Mouse (Mus musculus): Measurements from ENCODE around the gene Gm19345. TPM values are rescaled to one million over a fixed set of nuclear protein-coding genes. Genes with fewer than 3 reads are reported as not detected.

Gm19345 gene
- total and polyA plus RNA-seq, 2 experiments = 0.11 TPM; not detected in 1

GRCm38 (mm10) chr7:19813161-19813560 is 38.6 kb upstream of the Gm19345 start:
- Histone ChIP-seq H3K9ac (ENCODE audit: low read depth, low read length) (no peak overlapping the region), H3K79me2 (ENCODE audit: control insufficient read depth, insufficient read depth, low read length) (no peaks in the 10 kb centered on the region; the same call in 1 of the 2 replicates), H3K4me3 (ENCODE audit: insufficient read depth, low read depth, low read length) (no peak overlapping the region), H3K27me3 (ENCODE audit: control insufficient read depth, insufficient read depth, low read length) (no peaks in the 10 kb centered on the region), H3K27ac (replicated peaks; ENCODE audit: insufficient read depth, low read depth, low read length) (no peak overlapping the region), H3K36me3 (ENCODE audit: control insufficient read depth, insufficient read depth, low read length) (peaks cover 44% of the 10 kb centered on the region), H3K4me1 (ENCODE audit: control insufficient read depth, insufficient read depth, low read length) (peaks cover 11% of the 10 kb centered on the region)
- WGBS = 95% methylated on average over 4 of the region's 4 CpGs
- no peak for TF ChIP-seq CTCF (IDR thresholded peaks at IDR 0.05; ENCODE audit: low read depth, low read length)
- no peak for TF ChIP-seq POLR2A (IDR thresholded peaks at IDR 0.05; ENCODE audit: extremely low read depth, insufficient read depth, low read length)
- no peak for DNase-seq (ENCODE audit: extremely low read depth, low read depth, low spot score)

DNA sequence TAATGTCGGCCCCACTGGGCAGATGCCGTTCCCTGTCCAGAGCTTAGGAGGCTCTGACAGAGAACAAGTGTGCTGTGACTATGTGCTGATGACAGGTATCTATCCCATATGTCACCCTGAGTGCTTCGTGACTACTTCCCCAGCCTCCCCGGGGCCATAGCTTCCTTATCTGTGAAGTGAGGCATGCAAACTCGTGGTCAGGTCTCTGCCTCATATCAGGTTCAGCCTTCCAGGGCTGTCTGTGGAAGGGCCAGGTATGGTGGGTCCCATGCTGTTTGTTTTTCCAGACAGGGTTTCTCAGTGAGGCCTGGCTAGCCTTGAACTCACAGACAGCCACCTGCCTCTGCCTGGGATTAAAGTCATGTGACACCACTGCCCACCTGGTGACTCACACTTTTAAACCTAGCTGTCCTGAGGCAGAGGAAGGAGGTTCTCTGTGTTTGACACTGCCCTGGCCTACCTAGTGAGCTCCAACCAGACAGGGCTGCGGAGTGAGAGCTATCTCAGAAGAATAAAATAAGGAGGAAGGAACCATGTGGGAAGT is 38.2 kb upstream of the Gm19345 start:
- peaks cover 44% of the 10 kb centered on the region for H3K36me3 ChIP-seq (ENCODE audit: control insufficient read depth, insufficient read depth, low read length)
- TF ChIP-seq CTCF (IDR thresholded peaks at IDR 0.05; ENCODE audit: low read depth, low read length) = no peak
- TF ChIP-seq POLR2A (IDR thresholded peaks at IDR 0.05; ENCODE audit: extremely low read depth, insufficient read depth, low read length) = no peak
- H3K9ac ChIP-seq (ENCODE audit: low read depth, low read length) = no peak overlapping the region
- no peak overlapping the region for H3K27ac ChIP-seq (replicated peaks; ENCODE audit: insufficient read depth, low read depth, low read length)
- H3K79me2 ChIP-seq (ENCODE audit: control insufficient read depth, insufficient read depth, low read length) = no peaks in the 10 kb centered on the region; the same call in 1 of the 2 replicates
- WGBS = 83% methylated on average over 6 of the region's 6 CpGs
- no peaks in the 10 kb centered on the region for H3K27me3 ChIP-seq (ENCODE audit: control insufficient read depth, insufficient read depth, low read length)
- DNase-seq (ENCODE audit: extremely low read depth, low read depth, low spot score) = no peak
- peaks cover 16% of the 10 kb centered on the region for H3K4me1 ChIP-seq (ENCODE audit: control insufficient read depth, insufficient read depth, low read length)
- no peak overlapping the region for H3K4me3 ChIP-seq (ENCODE audit: insufficient read depth, low read depth, low read length)

GRCm38 (mm10) chr7:19815296-19816223 is 36.2 kb upstream of the Gm19345 start:
- Histone ChIP-seq H3K27me3 (ENCODE audit: control insufficient read depth, insufficient read depth, low read length) (no peaks in the 10 kb centered on the region), H3K79me2 (ENCODE audit: control insufficient read depth, insufficient read depth, low read length) (no peaks in the 10 kb centered on the region; the same call in 1 of the 2 replicates), H3K36me3 (ENCODE audit: control insufficient read depth, insufficient read depth, low read length) (peaks cover 29% of the 10 kb centered on the region), H3K9ac (ENCODE audit: low read depth, low read length) (peak overlapping the region; percentile 51), H3K4me3 (ENCODE audit: insufficient read depth, low read depth, low read length) (peak overlapping the region; percentile 40), H3K27ac (replicated peaks; ENCODE audit: insufficient read depth, low read depth, low read length) (peak overlapping the region; percentile 69), H3K4me1 (ENCODE audit: control insufficient read depth, insufficient read depth, low read length) (peaks cover 25% of the 10 kb centered on the region)
- no peak for DNase-seq (ENCODE audit: extremely low read depth, low read depth, low spot score)
- no peak for TF ChIP-seq POLR2A (IDR thresholded peaks at IDR 0.05; ENCODE audit: extremely low read depth, insufficient read depth, low read length)
- TF ChIP-seq CTCF (IDR thresholded peaks at IDR 0.05; ENCODE audit: low read depth, low read length) = no peak
- WGBS = 57% methylated on average over 17 of the region's 17 CpGs

DNA sequence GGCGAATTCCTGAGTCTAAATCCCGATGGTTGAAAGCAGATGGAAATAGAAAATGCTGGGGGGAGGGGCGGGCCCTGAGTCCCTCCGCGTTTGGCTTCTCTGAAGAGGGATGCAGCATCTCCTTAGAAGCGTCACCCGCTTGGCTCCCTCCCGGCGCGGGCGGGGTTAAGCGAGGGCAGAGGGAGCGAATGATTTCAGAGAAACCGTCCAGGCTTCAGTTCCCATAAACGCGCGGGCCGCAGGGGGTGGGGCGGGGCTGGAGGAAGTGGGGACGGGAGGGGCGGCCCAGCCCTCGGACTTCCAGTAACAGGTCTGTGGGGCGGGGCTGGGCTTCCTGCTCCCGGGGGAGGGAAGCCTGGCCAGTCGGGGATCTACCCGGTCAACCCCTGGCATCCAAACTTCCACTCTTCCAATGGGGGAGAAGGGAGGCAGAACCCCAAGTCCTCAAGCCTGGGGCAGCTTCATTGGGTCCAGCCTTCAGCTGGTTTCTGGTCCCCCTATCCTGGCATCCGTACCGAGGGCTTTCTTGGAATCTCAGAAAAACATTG is 35.5 kb upstream of the Gm19345 start:
- peak; percentile 75 for DNase-seq (ENCODE audit: extremely low read depth, low read depth, low spot score)
- WGBS = 2% methylated on average over 28 of the region's 28 CpGs
- H3K36me3 ChIP-seq (ENCODE audit: control insufficient read depth, insufficient read depth, low read length) = peaks cover 23% of the 10 kb centered on the region
- H3K27me3 ChIP-seq (ENCODE audit: control insufficient read depth, insufficient read depth, low read length) = no peaks in the 10 kb centered on the region
- H3K4me3 ChIP-seq (ENCODE audit: insufficient read depth, low read depth, low read length) = peak overlapping the region; percentile 66
- H3K4me1 ChIP-seq (ENCODE audit: control insufficient read depth, insufficient read depth, low read length) = peaks cover 27% of the 10 kb centered on the region
- no peaks in the 10 kb centered on the region; the same call in 1 of the 2 replicates for H3K79me2 ChIP-seq (ENCODE audit: control insufficient read depth, insufficient read depth, low read length)
- H3K27ac ChIP-seq (replicated peaks; ENCODE audit: insufficient read depth, low read depth, low read length) = peak overlapping the region; percentile 78
- H3K9ac ChIP-seq (ENCODE audit: low read depth, low read length) = peak overlapping the region; percentile 78
- TF ChIP-seq CTCF (IDR thresholded peaks at IDR 0.05; ENCODE audit: low read depth, low read length) = no peak
- peak; percentile 69 for TF ChIP-seq POLR2A (IDR thresholded peaks at IDR 0.05; ENCODE audit: extremely low read depth, insufficient read depth, low read length)

DNA sequence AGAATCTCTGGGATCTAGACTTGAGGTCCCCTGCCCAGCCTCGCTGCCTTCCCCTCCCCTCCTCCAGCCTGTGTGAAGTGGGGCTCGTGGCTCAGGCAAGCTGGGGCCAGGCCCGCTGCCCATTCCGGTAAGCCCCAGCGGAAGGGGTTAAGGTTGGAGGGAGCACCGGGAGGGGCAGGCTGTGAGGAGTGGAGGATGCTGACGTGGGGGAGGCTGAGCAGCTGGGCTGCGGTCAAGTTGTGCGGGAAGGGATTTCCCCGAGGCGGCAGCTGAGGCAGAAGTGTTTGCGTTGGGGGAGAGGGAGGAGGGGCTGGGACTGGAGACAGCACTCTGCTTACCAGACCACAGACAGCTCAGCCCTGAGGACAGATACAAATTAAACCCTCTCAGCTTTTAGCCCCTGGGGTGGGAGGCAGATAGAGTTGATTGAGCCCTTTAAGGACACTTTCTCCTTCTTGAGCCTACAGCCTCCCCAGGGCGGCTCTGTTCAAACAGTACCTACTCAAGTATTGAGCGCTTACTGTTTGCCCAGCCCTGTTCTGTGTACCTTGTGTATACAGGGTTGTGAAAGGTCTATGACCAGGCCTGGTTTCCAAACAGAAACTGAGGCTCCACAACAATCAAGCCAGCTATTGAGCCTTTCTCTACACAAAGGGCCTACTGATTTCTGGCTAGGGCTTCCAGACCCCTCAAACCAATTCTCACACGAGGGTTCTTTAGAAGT is 34.3 kb upstream of the Gm19345 start:
- peak overlapping the region; percentile 78 for H3K9ac ChIP-seq (ENCODE audit: low read depth, low read length)
- H3K36me3 ChIP-seq (ENCODE audit: control insufficient read depth, insufficient read depth, low read length) = peaks cover 16% of the 10 kb centered on the region
- H3K27me3 ChIP-seq (ENCODE audit: control insufficient read depth, insufficient read depth, low read length) = no peaks in the 10 kb centered on the region
- peak overlapping the region; percentile 78 for H3K27ac ChIP-seq (replicated peaks; ENCODE audit: insufficient read depth, low read depth, low read length)
- H3K4me1 ChIP-seq (ENCODE audit: control insufficient read depth, insufficient read depth, low read length) = peaks cover 27% of the 10 kb centered on the region
- TF ChIP-seq POLR2A (IDR thresholded peaks at IDR 0.05; ENCODE audit: extremely low read depth, insufficient read depth, low read length) (no peak), CTCF (IDR thresholded peaks at IDR 0.05; ENCODE audit: low read depth, low read length) (no peak)
- peaks cover 9% of the 10 kb centered on the region; the same call in 1 of the 2 replicates for H3K79me2 ChIP-seq (ENCODE audit: control insufficient read depth, insufficient read depth, low read length)
- DNase-seq (ENCODE audit: extremely low read depth, low read depth, low spot score) = peak; percentile 95
- 4% methylated on average over 15 of the region's 15 CpGs for WGBS
- peak overlapping the region; percentile 66 for H3K4me3 ChIP-seq (ENCODE audit: insufficient read depth, low read depth, low read length)

Measured in liver, adult 2 months (tissue).